Mouse (Mus musculus): ENCODE measurements at regions not wholly inside any gene's neighbourhood (a gene's known extent, or its start where the extent isn't known, plus 50 kb on each side); places are given as distances from the start of the nearest gene placed in this dataset.
"Not testable (repeated sequence)": the region's sequence is repeated elsewhere in the genome, so short reads cannot be mapped to it uniquely, and the experiment has no call there.

GRCm38 (mm10) chr12:11518379-11518778 lies 62.5 kb downstream of the Rad51ap2 start:
- DNase-seq (ENCODE audit: low read depth, low spot score): no peak

- no peak for DNase-seq (ENCODE audit: low read depth, low spot score)
Observed at GRCm38 (mm10) chr12:11562891-11563290, 107.0 kb downstream of the Rad51ap2 start.

- DNase-seq (ENCODE audit: low read depth, low spot score): no peak
Observed at GRCm38 (mm10) chr12:11570160-11570559, 114.3 kb downstream of the Rad51ap2 start.

GRCm38 (mm10) chr12:11603946-11604345 lies 148.1 kb downstream of the Rad51ap2 start:
- DNase-seq (ENCODE audit: low read depth, low spot score): no peak

- DNase-seq (ENCODE audit: low read depth, low spot score): no peak
Observed at GRCm38 (mm10) chr12:11608733-11609132, 152.9 kb downstream of the Rad51ap2 start.

DNA sequence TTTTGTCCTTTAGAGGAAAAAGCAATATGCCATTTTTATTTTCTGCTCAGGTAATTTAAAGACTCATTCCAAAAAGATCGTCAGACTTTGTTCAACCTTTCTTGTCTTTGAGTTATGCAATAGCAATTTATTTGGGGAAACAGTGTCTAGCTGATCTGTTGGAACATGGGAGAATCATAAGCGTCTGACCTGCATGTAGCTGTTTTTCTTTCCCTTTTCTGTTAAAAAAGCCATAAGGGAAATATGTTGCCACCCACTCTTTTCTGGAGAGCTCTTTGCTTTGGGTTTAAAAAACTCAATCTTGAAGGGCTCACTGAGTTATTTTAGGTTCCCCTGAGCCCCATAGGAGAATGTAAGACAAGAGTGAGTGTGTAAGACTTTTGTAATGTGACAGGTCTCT lies 155.8 kb downstream of the Rad51ap2 start:
- no peak for DNase-seq (ENCODE audit: low read depth, low spot score)

GRCm38 (mm10) chr12:11615237-11615636 lies 159.4 kb downstream of the Rad51ap2 start:
- DNase-seq (ENCODE audit: low read depth, low spot score): no peak

DNA sequence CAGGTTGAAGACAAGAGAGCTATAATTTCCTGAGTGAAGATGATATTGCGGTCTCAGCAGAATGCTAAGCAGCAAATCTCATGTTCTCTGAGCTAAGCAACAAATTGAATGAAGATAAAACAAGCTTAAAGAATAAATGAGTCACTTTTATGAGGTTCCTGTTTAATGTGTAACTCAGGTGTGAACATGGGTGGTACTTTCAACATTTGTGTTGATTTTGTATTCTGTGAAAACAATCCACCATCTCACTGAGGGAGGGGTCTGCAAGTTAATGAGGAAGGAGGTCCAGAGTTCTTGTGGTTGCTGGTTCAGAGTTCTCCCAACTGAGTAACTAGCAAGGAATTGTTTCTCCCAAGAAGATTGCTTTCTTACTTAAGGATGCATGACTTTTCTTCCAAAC lies 167.7 kb downstream of the Rad51ap2 start:
- DNase-seq (ENCODE audit: low read depth, low spot score): no peak

DNA sequence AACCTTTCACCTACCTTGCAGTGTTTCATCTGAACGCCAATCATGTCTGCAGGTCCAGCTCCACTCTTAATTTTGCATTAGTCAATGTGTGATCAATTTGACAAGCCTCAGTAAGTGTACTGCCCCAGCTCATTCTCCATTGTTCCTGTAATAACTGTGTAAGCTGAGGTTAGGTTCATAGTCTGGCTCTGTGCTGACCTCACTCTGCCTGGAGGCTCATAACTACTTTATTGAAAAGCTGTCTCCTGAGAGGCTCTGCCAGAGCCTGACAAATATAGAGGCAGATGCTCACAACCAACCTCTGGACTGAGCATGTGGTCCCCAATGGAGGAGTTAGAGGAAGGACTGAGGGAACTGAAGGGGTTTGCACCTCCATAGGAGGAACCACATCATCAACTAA lies 174.3 kb downstream of the Rad51ap2 start:
- no peak for DNase-seq (ENCODE audit: low read depth, low spot score)

DNA sequence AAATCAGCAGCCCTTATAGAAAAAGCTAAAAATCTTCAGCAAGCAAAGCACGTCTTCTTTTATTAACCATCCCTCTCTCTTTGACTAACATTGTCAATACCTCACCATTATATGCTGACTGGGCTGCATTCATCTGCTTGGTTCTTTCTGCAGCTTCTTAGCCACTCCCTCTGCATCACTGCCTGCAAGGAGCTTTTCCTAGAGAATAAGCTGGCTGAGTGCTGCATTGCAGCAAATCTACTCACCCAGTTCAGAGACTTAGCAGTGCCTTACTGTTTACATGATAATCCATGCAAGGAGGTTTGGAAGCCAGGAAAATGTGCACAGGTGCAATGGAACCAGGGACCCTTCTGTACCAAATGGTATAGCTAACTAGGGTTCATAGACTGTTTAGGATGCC lies 175.9 kb downstream of the Rad51ap2 start:
- no peak for DNase-seq (ENCODE audit: low read depth, low spot score)

DNA sequence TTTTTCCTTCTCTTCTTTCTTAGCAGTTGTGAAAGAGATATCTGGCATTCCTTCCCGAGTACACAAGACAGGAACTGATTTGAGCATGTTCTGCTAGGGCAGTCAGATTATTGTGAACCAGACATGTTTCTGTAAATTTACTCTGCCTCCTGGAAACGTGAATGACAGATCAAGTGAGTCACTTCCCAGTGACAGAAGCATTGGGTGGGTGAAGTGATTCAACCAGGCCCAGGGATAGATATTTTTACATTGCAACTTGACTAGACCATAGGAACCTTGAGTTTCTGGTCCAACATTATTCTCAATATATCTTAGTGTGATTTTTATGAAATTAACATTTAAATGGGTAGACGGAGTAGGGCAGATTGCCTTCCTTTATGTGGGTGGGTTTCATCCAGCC lies 217.4 kb downstream of the Rad51ap2 start:
- DNase-seq (ENCODE audit: low read depth, low spot score): no peak

DNA sequence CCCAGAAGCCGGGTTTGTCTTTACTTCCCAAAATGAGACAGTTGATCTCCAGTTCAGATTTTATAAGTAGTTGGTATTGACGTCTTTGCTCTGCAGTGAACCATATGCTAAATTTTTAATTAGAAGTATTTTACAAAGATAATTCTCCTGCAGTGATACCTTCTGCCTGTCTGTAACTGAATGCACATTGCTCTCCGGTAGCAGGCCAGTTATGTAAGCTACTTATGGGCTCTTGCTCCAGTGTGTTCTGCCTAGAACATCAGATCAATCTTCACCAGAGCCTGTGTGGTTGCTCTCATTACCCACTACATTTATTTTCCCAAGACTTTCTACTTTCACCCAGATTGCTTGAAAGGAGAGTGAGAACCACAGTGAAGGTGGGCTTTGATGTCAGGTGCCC lies 238.9 kb downstream of the Rad51ap2 start:
- DNase-seq (ENCODE audit: low read depth, low spot score): no peak

GRCm38 (mm10) chr12:11708879-11709602 lies 253.2 kb downstream of the Rad51ap2 start:
- no peak for DNase-seq (ENCODE audit: low read depth, low spot score)

DNA sequence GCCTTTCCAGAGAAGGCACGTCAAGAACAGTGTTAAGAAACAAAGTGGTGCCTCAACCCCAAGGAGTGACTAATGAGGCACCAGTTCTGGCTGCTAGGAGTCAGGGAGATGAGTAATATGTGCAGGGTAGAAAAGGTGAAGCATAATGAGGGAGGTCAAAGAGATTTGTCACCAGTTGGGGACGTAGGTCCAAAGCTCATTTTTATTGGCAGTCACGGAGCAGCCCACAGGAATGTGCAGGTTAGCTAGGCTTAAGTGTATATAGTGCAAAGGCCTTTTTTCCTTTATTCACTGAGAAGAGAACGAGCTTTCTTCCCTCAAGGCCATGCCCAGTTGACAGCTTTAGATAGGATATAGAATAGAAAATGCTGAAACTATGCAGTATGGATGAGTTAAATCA lies 261.8 kb downstream of the Rad51ap2 start:
- peak; percentile 5 for DNase-seq (ENCODE audit: low read depth, low spot score)

- DNase-seq (ENCODE audit: low read depth, low spot score): no peak
Observed at GRCm38 (mm10) chr12:11751471-11751870, 295.6 kb downstream of the Rad51ap2 start.

- DNase-seq (ENCODE audit: low read depth, low spot score): no peak
Observed at GRCm38 (mm10) chr12:11754184-11754907, 298.5 kb downstream of the Rad51ap2 start.

GRCm38 (mm10) chr12:11802326-11802725 lies 346.4 kb downstream of the Rad51ap2 start:
- no peak for DNase-seq (ENCODE audit: low read depth, low spot score)

GRCm38 (mm10) chr12:11803162-11803561 lies 347.3 kb downstream of the Rad51ap2 start:
- no peak for DNase-seq (ENCODE audit: low read depth, low spot score)

GRCm38 (mm10) chr12:11829701-11830100 lies 373.8 kb downstream of the Rad51ap2 start:
- no peak for DNase-seq (ENCODE audit: low read depth, low spot score)

- DNase-seq (ENCODE audit: low read depth, low spot score): no peak
Observed at GRCm38 (mm10) chr12:11831292-11831691, 375.4 kb downstream of the Rad51ap2 start.

GRCm38 (mm10) chr12:11837819-11838472 lies 382.1 kb downstream of the Rad51ap2 start:
- DNase-seq (ENCODE audit: low read depth, low spot score): no peak

DNA sequence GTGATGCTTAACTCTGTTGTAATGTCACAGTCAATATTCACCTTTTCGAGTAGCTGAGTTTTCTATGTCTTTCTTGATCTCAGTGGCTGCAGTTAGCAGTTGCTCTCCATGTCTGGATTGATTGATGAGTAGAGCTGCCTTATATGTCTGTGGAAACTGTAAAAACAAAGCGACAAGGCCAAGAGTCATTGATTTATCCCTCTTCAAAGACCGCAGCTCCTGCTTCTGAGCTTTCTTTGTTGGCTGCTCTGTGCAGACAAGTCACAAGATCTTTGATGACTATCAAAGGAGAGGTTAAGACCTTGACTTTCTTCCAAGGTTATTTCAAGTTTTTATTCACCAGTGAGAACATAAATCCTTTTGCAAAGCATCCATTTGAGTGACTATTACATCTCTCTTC lies 395.2 kb downstream of the Rad51ap2 start:
- DNase-seq (ENCODE audit: low read depth, low spot score): no peak

DNA sequence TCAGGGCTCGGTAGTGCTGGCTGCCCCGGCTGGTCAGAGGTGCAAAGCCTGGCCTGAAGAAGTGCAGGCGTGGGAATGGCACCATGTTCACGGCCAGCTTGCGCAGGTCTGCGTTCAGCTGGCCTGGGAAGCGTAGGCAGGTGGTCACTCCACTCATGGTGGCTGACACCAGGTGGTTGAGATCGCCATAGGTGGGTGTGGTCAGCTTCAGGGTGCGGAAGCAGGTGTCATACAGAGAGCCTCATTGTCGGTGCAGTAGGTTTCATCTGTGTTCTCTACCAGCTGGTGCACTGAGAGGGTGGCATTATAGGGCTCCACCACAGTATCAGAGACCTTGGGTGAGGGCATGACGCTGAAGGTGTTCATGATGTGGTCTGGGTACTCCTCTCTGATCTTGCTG lies 380.1 kb upstream of the Fam49a start:
- not testable (repeated sequence) for DNase-seq (ENCODE audit: low read depth, low spot score)

Data from 3T3-L1 (cell line).